Mouse (Mus musculus) hindbrain, embryonic 15.5 days (tissue): ENCODE data around the gene Ubr7. TPM values are rescaled to one million over a fixed set of nuclear protein-coding genes. Genes with fewer than 3 reads are reported as not detected.
A peak's percentile ranks its signal among the peaks of the same experiment; 100 is the strongest.

Experiments used
- ATAC-seq: fragments of 200-750 bp; cut with Nextera tagmentation; 2 replicates; pipeline ENCODE4 v1.8.0; 2017; ENCODE audit warnings: low read depth, moderate number of reproducible peaks, moderate TSS enrichment; ENCODE audit not compliant: low FRiP score
- H3K27ac ChIP-seq: fragments of 300-500 bp; sonication (generic); replicated peaks from 2 replicates; pipeline ENCODE4 v1.5.1; 2015; ENCODE audit warnings: mild to moderate bottlenecking, inconsistent platforms
- H3K27me3 ChIP-seq: fragments of 300-500 bp; sonication (generic); 2 replicates; pipeline ENCODE4 v1.6.1; 2015; ENCODE audit warnings: control low read depth, inconsistent platforms
- H3K36me3 ChIP-seq: fragments of 300-500 bp; sonication (generic); 2 replicates; pipeline ENCODE4 v1.6.1; 2015; ENCODE audit warnings: control low read depth, inconsistent platforms
- H3K4me1 ChIP-seq: fragments of 300-500 bp; sonication (generic); replicated peaks from 2 replicates; pipeline ENCODE4 v1.6.1; 2015; ENCODE audit warnings: control low read depth, inconsistent platforms
- H3K4me2 ChIP-seq: fragments of 300-500 bp; sonication (generic); 2 replicates; pipeline ENCODE4 v1.6.1; 2015; ENCODE audit warnings: moderate library complexity, mild to moderate bottlenecking, inconsistent platforms
- H3K4me3 ChIP-seq: fragments of 300-500 bp; sonication (generic); 2 replicates; pipeline ENCODE4 v1.5.1; 2015; ENCODE audit warnings: mild to moderate bottlenecking, inconsistent platforms
- H3K9ac ChIP-seq: fragments of 300-500 bp; sonication (generic); 2 replicates; pipeline ENCODE4 v1.6.1; 2015; ENCODE audit warnings: inconsistent platforms
- H3K9me3 ChIP-seq: fragments of 300-500 bp; sonication (generic); 2 replicates; pipeline ENCODE4 v1.6.1; 2016; ENCODE audit warnings: control low read depth, inconsistent platforms
- WGBS: fragments of 180-500 bp; shearing (Covaris S2); methylation state at CpG from one replicate; pipeline ENCODE4 v1.1.7; 2015; 5-methylcytosine and 5-hydroxymethylcytosine counted together
- polyA plus RNA-seq: library from polyadenylated mRNA; unstranded; fragments of >200 nt; fragmentation: Nextera tagmentation; extraction: Ambion mirVana; gene quantifications from 2 replicates; pipeline ENCODE4 v1.2.1, GENCODE M21; 2015

The Ubr7 gene
- polyA plus RNA-seq, 1 experiment from 2014 or later = 36.3 TPM

- Histone ChIP-seq H3K4me3 (peak overlapping the region; percentile 75; the same call in 1 of the 2 replicates), H3K4me2 (peak overlapping the region; percentile 84; the same call in 1 of the 2 replicates), H3K36me3 (peaks cover 3% of the 10 kb centered on the region; the same call in 1 of the 2 replicates), H3K27ac (no peak overlapping the region), H3K4me1 (peaks cover 30% of the 10 kb centered on the region), H3K9me3 (no peaks in the 10 kb centered on the region), H3K27me3 (no peaks in the 10 kb centered on the region), H3K9ac (no peak overlapping the region)
- WGBS = 60% methylated on average over 6 of the region's 6 CpGs
- no peak for ATAC-seq
Observed at GRCm38 (mm10) chr12:102744839-102745238, 12.9 kb upstream of the Ubr7 start.

DNA sequence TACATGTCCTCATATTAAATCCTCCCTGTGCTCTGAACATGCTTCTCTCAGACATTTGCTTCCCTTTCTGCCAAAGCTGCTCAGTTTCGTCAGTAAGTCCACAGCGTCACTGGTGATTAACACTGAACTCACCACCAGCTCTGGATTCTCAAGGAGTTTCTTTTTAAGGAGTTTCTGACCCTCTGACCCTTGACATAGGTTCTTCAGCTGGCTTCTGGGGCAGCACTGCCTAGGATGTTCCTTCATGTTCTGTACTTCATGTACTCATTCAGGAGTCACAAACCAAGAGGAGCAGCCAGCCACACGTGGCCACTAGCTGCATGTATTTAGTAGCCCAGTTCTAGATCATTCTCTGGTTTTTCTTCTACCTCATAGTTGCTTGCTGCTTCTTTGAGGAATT, 9.5 kb upstream of the Ubr7 start:
- peaks cover 15% of the 10 kb centered on the region for H3K4me1 ChIP-seq
- no peak for ATAC-seq
- WGBS = 95% methylated on average over 3 of the region's 3 CpGs
- H3K36me3 ChIP-seq = peaks cover 6% of the 10 kb centered on the region; the same call in 1 of the 2 replicates
- no peak overlapping the region for H3K27ac ChIP-seq
- H3K9ac ChIP-seq = no peak overlapping the region
- H3K9me3 ChIP-seq = no peaks in the 10 kb centered on the region
- no peak overlapping the region for H3K4me2 ChIP-seq
- no peaks in the 10 kb centered on the region for H3K27me3 ChIP-seq
- H3K4me3 ChIP-seq = no peak overlapping the region

DNA sequence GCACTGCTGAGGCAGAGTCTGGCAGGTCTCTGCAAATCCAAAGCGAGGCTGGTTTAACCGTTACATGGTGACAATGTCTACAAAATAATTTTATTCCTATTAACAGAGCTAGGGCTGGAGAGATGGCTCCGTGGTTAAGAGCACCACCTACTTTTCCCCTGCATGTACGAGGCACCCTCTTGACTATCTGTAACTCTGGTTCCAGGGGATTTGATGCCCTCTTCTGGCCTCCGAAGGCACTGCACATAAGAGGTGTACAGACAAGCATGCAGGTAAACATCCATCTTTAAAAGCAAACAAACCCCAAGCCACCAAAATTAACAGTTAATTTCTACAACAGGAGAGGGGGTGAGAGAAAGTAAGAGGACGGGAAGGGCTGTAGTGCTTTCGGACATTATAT, 1.5 kb upstream of the Ubr7 start:
- no peaks in the 10 kb centered on the region for H3K27me3 ChIP-seq
- no peak overlapping the region for H3K27ac ChIP-seq
- H3K36me3 ChIP-seq = 0 out of 2 replicates have a peak, but pooled peaks cover 3% of the 10 kb centered on the region
- WGBS = 81% methylated on average over 7 of the region's 7 CpGs
- H3K4me3 ChIP-seq = peak overlapping the region; percentile 89
- no peaks in the 10 kb centered on the region for H3K9me3 ChIP-seq
- peaks cover 30% of the 10 kb centered on the region for H3K4me1 ChIP-seq
- H3K4me2 ChIP-seq = peak overlapping the region; percentile 83
- H3K9ac ChIP-seq = peak overlapping the region; percentile 62
- no peak for ATAC-seq

GRCm38 (mm10) chr12:102757055-102757688, 595 bp upstream of the Ubr7 start:
- Histone ChIP-seq H3K9ac (peak overlapping the region; percentile 62), H3K4me3 (peak overlapping the region; percentile 89), H3K27me3 (no peaks in the 10 kb centered on the region), H3K4me2 (peak overlapping the region; percentile 83), H3K4me1 (peaks cover 30% of the 10 kb centered on the region), H3K9me3 (no peaks in the 10 kb centered on the region), H3K27ac (peak overlapping the region; percentile 87), H3K36me3 (peaks cover 4% of the 10 kb centered on the region; the same call in 1 of the 2 replicates)
- 1% methylated on average over 46 of the region's 46 CpGs for WGBS
- no peak; the same call in 1 of the 2 replicates for ATAC-seq

- Histone ChIP-seq H3K9me3 (no peaks in the 10 kb centered on the region), H3K36me3 (peaks cover 8% of the 10 kb centered on the region; the same call in 1 of the 2 replicates), H3K27ac (peak within 1 kb of the TSS; percentile 87), H3K27me3 (no peaks in the 10 kb centered on the region), H3K4me2 (peak within 1 kb of the TSS; percentile 83), H3K4me3 (peak within 1 kb of the TSS; percentile 89), H3K4me1 (peaks cover 30% of the 10 kb centered on the region), H3K9ac (peak within 1 kb of the TSS; percentile 87)
- no peak for ATAC-seq
- under 1% methylated on average over 10 of the region's 10 CpGs for WGBS
Observed at GRCm38 (mm10) chr12:102758403-102758756, 613 bp downstream of the Ubr7 start, which contains the start of gene Gm20604. TSS of gene Gm20604 (minus strand) at chr12:102758672.

GRCm38 (mm10) chr12:102758936-102759335, 1.2 kb downstream of the Ubr7 start:
- Histone ChIP-seq H3K9me3 (no peaks in the 10 kb centered on the region), H3K27me3 (no peaks in the 10 kb centered on the region), H3K4me3 (peak overlapping the region; percentile 89), H3K27ac (no peak overlapping the region), H3K4me2 (peak overlapping the region; percentile 83), H3K9ac (peak overlapping the region; percentile 87), H3K4me1 (peaks cover 30% of the 10 kb centered on the region), H3K36me3 (peaks cover 11% of the 10 kb centered on the region)
- ATAC-seq = no peak
- WGBS = 0% methylated on average over 5 of the region's 5 CpGs

- ATAC-seq = no peak
- WGBS = 89% methylated on average over 3 of the region's 3 CpGs
- Histone ChIP-seq H3K4me3 (no peak overlapping the region), H3K9me3 (no peaks in the 10 kb centered on the region), H3K36me3 (peaks cover 29% of the 10 kb centered on the region), H3K27me3 (no peaks in the 10 kb centered on the region), H3K9ac (no peak overlapping the region), H3K4me2 (no peak overlapping the region), H3K27ac (no peak overlapping the region), H3K4me1 (peaks cover 21% of the 10 kb centered on the region)
Observed at GRCm38 (mm10) chr12:102761668-102762067, 3.9 kb downstream of the Ubr7 start.

DNA sequence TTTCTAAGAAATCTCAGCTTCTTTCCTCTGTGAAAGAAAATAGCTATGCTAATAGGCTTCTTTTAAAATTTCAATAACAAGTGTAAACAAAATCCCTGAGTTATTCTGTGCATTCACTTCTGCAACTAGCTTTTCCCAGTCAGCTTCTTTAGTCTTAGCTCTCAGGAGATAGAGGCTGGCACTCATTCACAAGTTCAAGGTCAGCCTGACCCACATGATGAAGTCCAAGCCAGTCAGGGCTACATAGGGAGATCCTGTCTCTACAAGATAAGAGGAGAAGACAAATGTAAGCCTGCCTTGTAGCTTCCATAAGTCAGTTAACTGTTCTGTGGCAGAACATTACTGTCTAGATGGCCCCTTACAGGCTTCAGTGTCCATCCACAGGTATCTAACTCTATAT, 5.9 kb downstream of the Ubr7 start:
- Histone ChIP-seq H3K9me3 (no peaks in the 10 kb centered on the region), H3K4me2 (no peak overlapping the region), H3K27ac (no peak overlapping the region), H3K27me3 (no peaks in the 10 kb centered on the region), H3K36me3 (peaks cover 46% of the 10 kb centered on the region), H3K4me3 (no peak overlapping the region), H3K4me1 (peaks cover 16% of the 10 kb centered on the region), H3K9ac (no peak overlapping the region)
- ATAC-seq = no peak

- Histone ChIP-seq H3K4me2 (no peak overlapping the region), H3K9ac (no peak overlapping the region), H3K27me3 (no peaks in the 10 kb centered on the region), H3K36me3 (peaks cover 84% of the 10 kb centered on the region), H3K9me3 (no peaks in the 10 kb centered on the region), H3K4me3 (no peak overlapping the region), H3K27ac (no peak overlapping the region), H3K4me1 (no peaks in the 10 kb centered on the region)
- WGBS = 92% methylated on average over 4 of the region's 4 CpGs
- no peak for ATAC-seq
Observed at GRCm38 (mm10) chr12:102769000-102769399, 11.2 kb downstream of the Ubr7 start.

DNA sequence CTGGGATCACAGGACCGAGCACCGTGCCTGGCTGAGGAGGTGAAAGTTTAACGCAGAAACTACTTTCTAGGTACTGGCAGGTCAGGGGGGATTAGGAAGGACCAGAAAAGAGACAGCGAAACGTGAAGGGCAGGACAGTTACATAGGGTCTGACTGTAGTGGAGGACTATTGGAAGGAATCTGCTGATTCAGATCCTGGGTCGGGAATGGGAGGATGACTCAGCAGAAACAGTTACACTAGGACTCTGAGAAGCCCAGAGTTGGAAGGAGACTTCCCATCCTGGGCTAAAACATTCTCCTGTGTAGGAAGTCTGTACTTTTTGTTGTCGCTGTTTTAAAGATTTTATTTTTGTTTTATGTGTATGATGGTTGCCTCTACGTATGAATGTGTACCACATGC, 13.8 kb downstream of the Ubr7 start:
- H3K9ac ChIP-seq = no peak overlapping the region
- H3K4me3 ChIP-seq = no peak overlapping the region
- H3K9me3 ChIP-seq = no peaks in the 10 kb centered on the region
- no peak overlapping the region for H3K4me2 ChIP-seq
- no peak for ATAC-seq
- H3K4me1 ChIP-seq = no peaks in the 10 kb centered on the region
- H3K27ac ChIP-seq = no peak overlapping the region
- peaks cover 89% of the 10 kb centered on the region for H3K36me3 ChIP-seq
- 97% methylated on average over 8 of the region's 8 CpGs for WGBS
- no peaks in the 10 kb centered on the region for H3K27me3 ChIP-seq

DNA sequence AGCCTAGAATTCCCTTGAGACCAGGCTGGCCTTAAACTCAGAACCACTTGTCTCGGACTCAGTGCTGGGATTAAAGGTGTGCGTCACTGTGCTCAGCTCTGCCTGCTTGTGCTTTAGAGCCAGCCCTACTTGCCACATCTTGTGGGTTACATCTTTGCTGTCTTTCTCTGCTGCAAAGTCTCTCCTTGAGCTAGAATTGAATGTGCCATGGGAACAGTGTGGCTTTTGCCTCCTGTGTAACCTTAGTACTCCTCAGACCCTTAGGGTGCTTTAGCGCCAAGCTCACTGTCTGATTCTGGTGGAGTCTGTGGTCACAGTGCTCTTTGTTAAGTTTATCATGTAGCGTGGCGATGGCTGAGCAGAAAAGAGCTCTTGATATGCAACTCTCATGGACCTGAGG, 14.9 kb downstream of the Ubr7 start:
- Histone ChIP-seq H3K4me1 (no peaks in the 10 kb centered on the region), H3K9ac (no peak overlapping the region), H3K36me3 (peaks cover 86% of the 10 kb centered on the region), H3K4me2 (no peak overlapping the region), H3K27me3 (no peaks in the 10 kb centered on the region), H3K27ac (no peak overlapping the region), H3K4me3 (no peak overlapping the region), H3K9me3 (no peaks in the 10 kb centered on the region)
- WGBS = 97% methylated on average over 5 of the region's 5 CpGs
- no peak for ATAC-seq

DNA sequence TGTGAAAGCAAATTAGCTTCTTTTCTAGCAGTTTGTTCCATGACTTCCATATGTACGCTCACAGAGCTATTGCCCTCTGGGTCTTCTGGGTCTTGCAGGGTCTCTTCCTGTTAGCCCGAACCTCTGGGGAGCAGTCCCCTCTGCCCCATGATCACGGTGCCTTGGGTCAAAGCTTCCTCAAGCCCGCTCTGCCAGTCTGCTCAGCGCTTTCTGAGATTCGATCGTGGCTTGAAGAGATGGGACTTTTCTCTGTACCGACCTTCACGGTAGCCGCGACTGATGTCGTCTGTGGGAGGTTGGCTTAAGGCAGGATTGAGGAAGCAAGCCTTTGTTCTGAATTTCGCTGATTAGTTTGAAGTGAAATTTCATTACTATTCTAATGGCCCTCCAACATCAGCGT, 18.3 kb downstream of the Ubr7 start:
- Histone ChIP-seq H3K36me3 (peaks cover 54% of the 10 kb centered on the region), H3K9ac (no peak overlapping the region), H3K27me3 (no peaks in the 10 kb centered on the region), H3K4me2 (no peak overlapping the region), H3K27ac (no peak overlapping the region), H3K4me1 (no peaks in the 10 kb centered on the region), H3K9me3 (no peaks in the 10 kb centered on the region), H3K4me3 (no peak overlapping the region)
- WGBS = 92% methylated on average over 14 of the region's 14 CpGs
- no peak for ATAC-seq

- no peak for ATAC-seq
- no peak overlapping the region for H3K9ac ChIP-seq
- H3K36me3 ChIP-seq = peaks cover 45% of the 10 kb centered on the region
- 87% methylated on average over 5 of the region's 5 CpGs for WGBS
- no peaks in the 10 kb centered on the region for H3K4me1 ChIP-seq
- no peaks in the 10 kb centered on the region for H3K27me3 ChIP-seq
- H3K4me2 ChIP-seq = no peak overlapping the region
- H3K4me3 ChIP-seq = no peak overlapping the region
- no peak overlapping the region for H3K27ac ChIP-seq
- H3K9me3 ChIP-seq = no peaks in the 10 kb centered on the region
Observed at GRCm38 (mm10) chr12:102778151-102778550, 20.4 kb downstream of the Ubr7 start.
